ENCODE assay signal across 7 mouse cellular contexts in the genomic region with DNA sequence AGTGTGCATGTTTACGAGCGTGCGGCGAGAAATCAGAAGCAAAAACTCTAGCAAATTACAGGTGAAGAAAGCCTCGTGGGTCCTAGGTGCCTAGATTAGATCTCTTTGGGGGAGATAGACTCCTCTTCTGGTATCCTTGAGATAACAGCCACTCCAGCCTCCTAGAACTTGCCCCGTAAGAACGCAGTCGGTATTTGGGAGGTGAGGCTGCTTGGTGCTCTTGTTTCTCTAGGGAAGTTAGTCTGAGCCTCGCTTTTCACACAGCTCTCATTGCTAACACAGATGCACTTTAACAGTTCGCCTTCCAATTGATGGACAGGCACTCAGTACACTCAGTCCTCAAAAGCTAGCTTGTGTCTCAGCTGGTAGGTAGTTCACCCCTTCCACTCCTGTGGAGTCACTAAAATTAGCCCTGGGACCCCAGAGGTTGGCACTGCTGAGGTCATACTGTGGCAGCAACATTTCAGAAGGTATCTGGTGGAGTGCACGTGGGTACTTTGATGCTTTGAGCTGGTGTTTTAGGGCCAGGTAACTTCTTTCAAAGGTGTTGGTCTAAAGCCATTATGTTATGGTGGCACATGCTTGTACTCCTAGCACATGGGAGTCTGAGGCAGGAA. TPM values are rescaled to one million over a fixed set of nuclear protein-coding genes. Genes with fewer than 3 reads are reported as not detected.
DNase-seq lines count a peak whose midpoint lies in the region; ATAC-seq and TF ChIP-seq lines count a peak whose summit lies in the region.

No protein-coding gene starts in this region.

- H3K36me3 ChIP-seq in testis, adult 2 months (ENCODE audit: control insufficient read depth, insufficient read depth, low read length) = no peaks in the 10 kb centered on the region
- H3K36me3 ChIP-seq in forebrain, embryonic 13.5 days (ENCODE audit: poor library complexity, severe bottlenecking) = no peaks in the 10 kb centered on the region
- no peaks in the 10 kb centered on the region for H3K36me3 ChIP-seq in limb, embryonic 13.5 days
- H3K36me3 ChIP-seq in stomach, embryonic 16.5 days (ENCODE audit: control insufficient read depth, insufficient read depth, low read length) = no peaks in the 10 kb centered on the region

- H3K4me2 ChIP-seq in forebrain, embryonic 13.5 days = peak overlapping the region; percentile 95
- H3K4me2 ChIP-seq in limb, embryonic 13.5 days (replicated peaks) = peak overlapping the region; percentile 99
- peak overlapping the region; percentile 92 for H3K4me2 ChIP-seq in stomach, embryonic 16.5 days (ENCODE audit: low read depth, low read length)

- WGBS in forebrain, embryonic 13.5 days = 21% methylated on average over 11 of the region's 11 CpGs
- 22% methylated on average over 11 of the region's 11 CpGs for WGBS in limb, embryonic 13.5 days
- 13% methylated on average over 11 of the region's 11 CpGs for whole genome bisulfite sequencing in stomach, embryonic 16.5 days

- H3K4me3 ChIP-seq in testis, adult 2 months (ENCODE audit: control insufficient read depth, low read depth, low read length) = peak overlapping the region; percentile 94
- H3K4me3 ChIP-seq in forebrain, embryonic 13.5 days = peak overlapping the region; percentile 72
- H3K4me3 ChIP-seq in limb, embryonic 13.5 days = peak overlapping the region; percentile 79
- peak overlapping the region; percentile 77 for H3K4me3 ChIP-seq in stomach, embryonic 16.5 days (replicated peaks; ENCODE audit: low read length)

- H3K4me1 ChIP-seq in testis, adult 2 months (ENCODE audit: control insufficient read depth, insufficient read depth, low read length) = peaks cover 6% of the 10 kb centered on the region
- peaks cover 43% of the 10 kb centered on the region for H3K4me1 ChIP-seq in forebrain, embryonic 13.5 days
- H3K4me1 ChIP-seq in limb, embryonic 13.5 days = peaks cover 49% of the 10 kb centered on the region
- H3K4me1 ChIP-seq in stomach, embryonic 16.5 days (ENCODE audit: control insufficient read depth, insufficient read depth, low read length) = peaks cover 54% of the 10 kb centered on the region

- H3K27me3 ChIP-seq in testis, adult 2 months (ENCODE audit: control insufficient read depth, insufficient read depth, low read length) = no peaks in the 10 kb centered on the region
- H3K27me3 ChIP-seq in forebrain, embryonic 13.5 days = 0 out of 2 replicates have a peak, but pooled peaks cover 7% of the 10 kb centered on the region
- peaks cover 6% of the 10 kb centered on the region; the same call in 1 of the 2 replicates for H3K27me3 ChIP-seq in limb, embryonic 13.5 days
- H3K27me3 ChIP-seq in stomach, embryonic 16.5 days (ENCODE audit: control insufficient read depth, insufficient read depth, low read length) = no peaks in the 10 kb centered on the region

- TF ChIP-seq POLR2A in testis, adult 2 months (IDR thresholded peaks at IDR 0.05; ENCODE audit: control insufficient read depth, low read depth, low read length) = no peak

- H3K9me3 ChIP-seq in forebrain, embryonic 13.5 days (replicated peaks) = no peaks in the 10 kb centered on the region
- H3K9me3 ChIP-seq in limb, embryonic 13.5 days = no peaks in the 10 kb centered on the region
- H3K9me3 ChIP-seq in stomach, embryonic 16.5 days (replicated peaks; ENCODE audit: control insufficient read depth, low read length) = no peaks in the 10 kb centered on the region

- peak overlapping the region; percentile 73; the same call in 1 of the 2 replicates for H3K27ac ChIP-seq in testis, adult 2 months (ENCODE audit: control insufficient read depth, insufficient read depth, low read depth, low read length)
- H3K27ac ChIP-seq in forebrain, embryonic 13.5 days = no peak overlapping the region
- H3K27ac ChIP-seq in limb, embryonic 13.5 days = no peak overlapping the region
- peak overlapping the region; percentile 90 for H3K27ac ChIP-seq in stomach, embryonic 16.5 days (ENCODE audit: low read length)

- H3K9ac ChIP-seq in forebrain, embryonic 13.5 days = peak overlapping the region; percentile 78
- H3K9ac ChIP-seq in limb, embryonic 13.5 days = peak overlapping the region; percentile 77
- peak overlapping the region; percentile 76 for H3K9ac ChIP-seq in stomach, embryonic 16.5 days (ENCODE audit: low read length)

- TF ChIP-seq CTCF in testis, adult 2 months (IDR thresholded peaks at IDR 0.05; ENCODE audit: control insufficient read depth, insufficient read depth, insufficient replicate concordance, low read depth, low read length) = no peak

- ATAC-seq in forebrain, embryonic 13.5 days = no peak
- ATAC-seq in limb, embryonic 13.5 days (ENCODE audit: low FRiP score, low read depth) = no peak
- ATAC-seq in stomach, embryonic 16.5 days (ENCODE audit: insufficient read depth, low FRiP score) = no peak

- no peak for DNase-seq in testis, postnatal 10 days (ENCODE audit: low spot score)
- no peak for DNase-seq in urinary bladder, adult 18-20 months (ENCODE audit: low spot score in 2 of 2)
- DNase-seq in T-cell, adult 2 months (ENCODE audit: low spot score) = no peak

RNA-seq across cellular contexts. Expression of a gene that starts 1.0 kb away (rescaled TPM):
- polyA plus RNA-seq in testis, adult 2 months (2012; rRNA removed) = 10.8 and 14.5 TPM in 2 replicates
- 14.0 and 14.3 TPM in 2 replicates for polyA plus RNA-seq in forebrain, embryonic 13.5 days (2015; fragmentation: Nextera tagmentation; extraction: Ambion mirVana)
- polyA plus RNA-seq in limb, embryonic 13.5 days (2015; fragmentation: Nextera tagmentation; extraction: Ambion mirVana) = 7.3 and 8.6 TPM in 2 replicates
- polyA plus RNA-seq in stomach, embryonic 16.5 days (2015; fragmentation: Nextera tagmentation; extraction: Ambion mirVana) = 18.9 and 22.3 TPM in 2 replicates

RNA-seq across cellular contexts. Expression of a gene that starts 16.8 kb away (rescaled TPM):
- 33.9 and 36.4 TPM in 2 replicates for polyA plus RNA-seq in testis, adult 2 months (2012; rRNA removed)
- polyA plus RNA-seq in forebrain, embryonic 13.5 days (2015; fragmentation: Nextera tagmentation; extraction: Ambion mirVana) = 23.5 and 27.6 TPM in 2 replicates
- 25.2 and 29.2 TPM in 2 replicates for polyA plus RNA-seq in limb, embryonic 13.5 days (2015; fragmentation: Nextera tagmentation; extraction: Ambion mirVana)
- 20.2 and 21.0 TPM in 2 replicates for polyA plus RNA-seq in stomach, embryonic 16.5 days (2015; fragmentation: Nextera tagmentation; extraction: Ambion mirVana)

RNA-seq across cellular contexts. Expression of a gene that starts 27.4 kb away (rescaled TPM):
- polyA plus RNA-seq in testis, adult 2 months (2012; rRNA removed) = 138 and 204 TPM in 2 replicates
- 0.05 and 0.20 TPM in 2 replicates for polyA plus RNA-seq in forebrain, embryonic 13.5 days (2015; fragmentation: Nextera tagmentation; extraction: Ambion mirVana)
- 1.8 and 2.0 TPM in 2 replicates for polyA plus RNA-seq in limb, embryonic 13.5 days (2015; fragmentation: Nextera tagmentation; extraction: Ambion mirVana)
- polyA plus RNA-seq in stomach, embryonic 16.5 days (2015; fragmentation: Nextera tagmentation; extraction: Ambion mirVana) = 39.7 and 42.4 TPM in 2 replicates

RNA-seq across cellular contexts. Expression of a gene that starts 33.9 kb away (rescaled TPM):
- polyA plus RNA-seq in testis, adult 2 months (2012; rRNA removed) = not detected in 2 replicates
- polyA plus RNA-seq in forebrain, embryonic 13.5 days (2015; fragmentation: Nextera tagmentation; extraction: Ambion mirVana) = not detected in 2 replicates
- polyA plus RNA-seq in limb, embryonic 13.5 days (2015; fragmentation: Nextera tagmentation; extraction: Ambion mirVana) = not detected in 2 replicates
- polyA plus RNA-seq in stomach, embryonic 16.5 days (2015; fragmentation: Nextera tagmentation; extraction: Ambion mirVana) = not detected in 2 replicates

RNA-seq across cellular contexts. Expression of a gene that starts 34.4 kb away (rescaled TPM):
- 9.9 and 11.0 TPM in 2 replicates for polyA plus RNA-seq in testis, adult 2 months (2012; rRNA removed)
- 85.5 and 88.5 TPM in 2 replicates for polyA plus RNA-seq in forebrain, embryonic 13.5 days (2015; fragmentation: Nextera tagmentation; extraction: Ambion mirVana)
- 68.3 and 80.7 TPM in 2 replicates for polyA plus RNA-seq in limb, embryonic 13.5 days (2015; fragmentation: Nextera tagmentation; extraction: Ambion mirVana)
- polyA plus RNA-seq in stomach, embryonic 16.5 days (2015; fragmentation: Nextera tagmentation; extraction: Ambion mirVana) = 62.5 and 62.9 TPM in 2 replicates

Comparison
In these comparisons a context has a peak if more than half of its experiments do, and no peak if none do; other contexts are left out.
1. H3K27ac ChIP-seq: peak in testis, adult 2 months (single experiment) and stomach, embryonic 16.5 days (single experiment); none in forebrain, embryonic 13.5 days (single experiment) and limb, embryonic 13.5 days (single experiment).
2. RNA of a gene that starts 27.4 kb away (polyA plus RNA-seq): 138 to 204 TPM in testis, adult 2 months and 39.7 to 42.4 TPM in stomach, embryonic 16.5 days; 1.8 to 2.0 TPM in limb, embryonic 13.5 days and 0.05 to 0.20 TPM in forebrain, embryonic 13.5 days; every median in the first group is over 10 times any median in the second.
3. Peak in every context shown above with its lines, with median percentiles within 50 percentile points of each other: H3K4me3 ChIP-seq, H3K4me2 ChIP-seq and H3K9ac ChIP-seq.